Mouse (Mus musculus) forebrain, embryonic 14.5 days (tissue): ENCODE measurements around the gene Mast4. TPM values are rescaled to one million over a fixed set of nuclear protein-coding genes. Genes with fewer than 3 reads are reported as not detected.

Experiments used
- ATAC-seq: fragments of 200-750 bp; cut with Nextera tagmentation; 2 replicates; pipeline ENCODE4 v1.8.0; 2017; ENCODE audit warnings: mild to moderate bottlenecking, moderate library complexity
- DNase-seq: peaks from one replicate; pipeline ENCODE4 v3.0.0-alpha.2; 2015; ENCODE audit warnings: low spot score
- H3K27ac ChIP-seq: fragments of 300-500 bp; sonication (generic); 2 replicates; pipeline ENCODE4 v1.5.1; 2014; ENCODE audit warnings: low read depth, mild to moderate bottlenecking, control low read depth, low read length, moderate library complexity
- H3K27me3 ChIP-seq: fragments of 300-500 bp; sonication (generic); replicated peaks from 2 replicates; pipeline ENCODE4 v1.6.1; 2014; ENCODE audit warnings: low read length, control low read depth, mixed read lengths; ENCODE audit not compliant: control insufficient read depth, insufficient read depth
- H3K36me3 ChIP-seq: fragments of 300-500 bp; sonication (generic); 2 replicates; pipeline ENCODE4 v1.6.1; 2014; ENCODE audit warnings: low read length, control low read depth; ENCODE audit not compliant: control insufficient read depth, insufficient read depth
- H3K4me1 ChIP-seq: fragments of 300-500 bp; sonication (generic); 2 replicates; pipeline ENCODE4 v1.6.1; 2014; ENCODE audit warnings: antibody characterized with exemption, low read length, control low read depth; ENCODE audit not compliant: control insufficient read depth, insufficient read depth
- H3K4me2 ChIP-seq: fragments of 300-500 bp; sonication (generic); 2 replicates; pipeline ENCODE4 v1.6.1; 2014; ENCODE audit warnings: mild to moderate bottlenecking, control low read depth, low read length
- H3K4me3 ChIP-seq: fragments of 300-500 bp; sonication (generic); 2 replicates; pipeline ENCODE4 v1.5.1; 2014; ENCODE audit warnings: low read depth, low read length, control low read depth
- H3K9ac ChIP-seq: fragments of 300-500 bp; sonication (generic); 2 replicates; pipeline ENCODE4 v1.6.1; 2014; ENCODE audit warnings: mild to moderate bottlenecking, low read length, control low read depth, moderate library complexity
- H3K9me3 ChIP-seq: fragments of 300-500 bp; sonication (generic); replicated peaks from 2 replicates; pipeline ENCODE4 v1.6.1; 2016; ENCODE audit warnings: low read length, control low read depth, mixed read lengths; ENCODE audit not compliant: control insufficient read depth
- WGBS: fragments of 180-500 bp; shearing (Covaris S2); extraction: QIAGEN DNeasy Blood & Tissue Kit; methylation state at CpG from one replicate; pipeline ENCODE4 v1.1.7; 2014; 5-methylcytosine and 5-hydroxymethylcytosine counted together
- polyA plus RNA-seq: library from polyadenylated mRNA; unstranded; fragments of >200 nt; fragmentation: Nextera tagmentation; extraction: Ambion mirVana; gene quantifications from 2 replicates; pipeline ENCODE4 v1.2.1, GENCODE M21; 2014

The Mast4 gene
- polyA plus RNA-seq, 1 experiment from 2014 or later: 11.7 TPM

- H3K4me3 ChIP-seq: no peak overlapping the region
- no peaks in the 10 kb centered on the region; the same call in 1 of the 2 replicates for H3K4me1 ChIP-seq
- DNase-seq (no peak), ATAC-seq (peak; percentile 42; the same call in 1 of the 2 replicates)
- H3K27me3 ChIP-seq: no peaks in the 10 kb centered on the region
- H3K9me3 ChIP-seq: no peaks in the 10 kb centered on the region
- H3K4me2 ChIP-seq: no peak overlapping the region
- WGBS: 58% methylated on average over 22 of the region's 22 CpGs
- H3K36me3 ChIP-seq: no peaks in the 10 kb centered on the region
- no peak overlapping the region for H3K9ac ChIP-seq
- H3K27ac ChIP-seq: no peak overlapping the region
Measured at GRCm38 (mm10) chr13:103121796-103122792, 212.2 kb downstream of the Mast4 start.

GRCm38 (mm10) chr13:103120669-103121131, 213.6 kb downstream of the Mast4 start:
- H3K27ac ChIP-seq: no peak overlapping the region
- H3K9me3 ChIP-seq: no peaks in the 10 kb centered on the region
- H3K36me3 ChIP-seq: no peaks in the 10 kb centered on the region
- no peak overlapping the region for H3K9ac ChIP-seq
- H3K4me2 ChIP-seq: 0 out of 2 replicates have a peak overlapping the region, but pooled peaks have one; percentile 20
- 10% methylated on average over 7 of the region's 7 CpGs for WGBS
- no peaks in the 10 kb centered on the region; the same call in 1 of the 2 replicates for H3K4me1 ChIP-seq
- no peaks in the 10 kb centered on the region for H3K27me3 ChIP-seq
- DNase-seq: peak; percentile 75
- H3K4me3 ChIP-seq: no peak overlapping the region
- peak; percentile 89 for ATAC-seq

- WGBS: 96% methylated on average over 9 of the region's 9 CpGs
- DNase-seq (no peak), ATAC-seq (no peak)
- no peak overlapping the region for H3K4me3 ChIP-seq
- no peak overlapping the region for H3K9ac ChIP-seq
- no peaks in the 10 kb centered on the region for H3K27me3 ChIP-seq
- H3K4me1 ChIP-seq: no peaks in the 10 kb centered on the region; the same call in 1 of the 2 replicates
- H3K9me3 ChIP-seq: no peaks in the 10 kb centered on the region
- no peaks in the 10 kb centered on the region for H3K36me3 ChIP-seq
- H3K4me2 ChIP-seq: no peak overlapping the region
- H3K27ac ChIP-seq: no peak overlapping the region
Measured at GRCm38 (mm10) chr13:103119728-103120127, 214.6 kb downstream of the Mast4 start.

- ATAC-seq: no peak
- Histone ChIP-seq H3K27me3 (no peaks in the 10 kb centered on the region), H3K36me3 (no peaks in the 10 kb centered on the region), H3K9me3 (no peaks in the 10 kb centered on the region), H3K4me3 (no peak overlapping the region), H3K9ac (no peak overlapping the region), H3K27ac (no peak overlapping the region), H3K4me1 (no peaks in the 10 kb centered on the region), H3K4me2 (no peak overlapping the region)
- 82% methylated on average over 4 of the region's 4 CpGs for WGBS
- DNase-seq: no peak
Measured at GRCm38 (mm10) chr13:103115116-103115515, 219.2 kb downstream of the Mast4 start.

- no peak overlapping the region for H3K9ac ChIP-seq
- H3K9me3 ChIP-seq: no peaks in the 10 kb centered on the region
- no peak overlapping the region for H3K4me2 ChIP-seq
- no peak overlapping the region for H3K4me3 ChIP-seq
- ATAC-seq (peak; percentile 70), DNase-seq (peak; percentile 71)
- 29% methylated on average over 5 of the region's 5 CpGs for WGBS
- no peaks in the 10 kb centered on the region for H3K36me3 ChIP-seq
- no peaks in the 10 kb centered on the region for H3K4me1 ChIP-seq
- no peaks in the 10 kb centered on the region for H3K27me3 ChIP-seq
- no peak overlapping the region for H3K27ac ChIP-seq
Measured at GRCm38 (mm10) chr13:103114274-103114673, 220.0 kb downstream of the Mast4 start.

GRCm38 (mm10) chr13:103109872-103110271, 224.4 kb downstream of the Mast4 start:
- DNase-seq (peak; percentile 85), ATAC-seq (peak; percentile 43)
- no peak overlapping the region for H3K9ac ChIP-seq
- no peaks in the 10 kb centered on the region for H3K9me3 ChIP-seq
- no peaks in the 10 kb centered on the region for H3K27me3 ChIP-seq
- H3K27ac ChIP-seq: no peak overlapping the region
- H3K4me1 ChIP-seq: no peaks in the 10 kb centered on the region
- no peak overlapping the region for H3K4me3 ChIP-seq
- WGBS: 26% methylated on average over 10 of the region's 10 CpGs
- H3K4me2 ChIP-seq: no peak overlapping the region
- no peaks in the 10 kb centered on the region for H3K36me3 ChIP-seq

- no peak overlapping the region for H3K4me3 ChIP-seq
- no peak overlapping the region for H3K4me2 ChIP-seq
- no peak overlapping the region for H3K9ac ChIP-seq
- ATAC-seq (no peak), DNase-seq (no peak)
- H3K36me3 ChIP-seq: no peaks in the 10 kb centered on the region
- H3K9me3 ChIP-seq: no peaks in the 10 kb centered on the region
- no peak overlapping the region for H3K27ac ChIP-seq
- H3K27me3 ChIP-seq: no peaks in the 10 kb centered on the region
- WGBS: 82% methylated on average over 5 of the region's 5 CpGs
- H3K4me1 ChIP-seq: no peaks in the 10 kb centered on the region
Measured at GRCm38 (mm10) chr13:103107362-103107761, 226.9 kb downstream of the Mast4 start.

GRCm38 (mm10) chr13:103102598-103102997, 231.7 kb downstream of the Mast4 start:
- H3K36me3 ChIP-seq: no peaks in the 10 kb centered on the region
- H3K9me3 ChIP-seq: no peaks in the 10 kb centered on the region
- no peaks in the 10 kb centered on the region for H3K4me1 ChIP-seq
- WGBS: 70% methylated on average over 6 of the region's 6 CpGs
- no peaks in the 10 kb centered on the region for H3K27me3 ChIP-seq
- H3K9ac ChIP-seq: no peak overlapping the region
- H3K27ac ChIP-seq: no peak overlapping the region
- H3K4me2 ChIP-seq: no peak overlapping the region
- no peak overlapping the region for H3K4me3 ChIP-seq
- peak; percentile 40 for ATAC-seq
- no peak for DNase-seq
